Mouse (Mus musculus): ENCODE data around the gene Dnaic2. TPM values are rescaled to one million over a fixed set of nuclear protein-coding genes. Genes with fewer than 3 reads are reported as not detected.

The Dnaic2 gene
- 1.2 and 1.3 TPM in 2 replicates for polyA plus RNA-seq (2014; fragmentation: Nextera tagmentation; extraction: Ambion mirVana)

- Histone ChIP-seq H3K27ac (ENCODE audit: low read depth, low read length) (no peak within 1 kb of the TSS), H3K36me3 (ENCODE audit: control insufficient read depth, insufficient read depth, low read length) (no peaks in the 10 kb centered on the region), H3K9ac (ENCODE audit: low read length) (peak within 1 kb of the TSS; percentile 24; the same call in 1 of the 2 replicates), H3K27me3 (ENCODE audit: control insufficient read depth, insufficient read depth, low read length) (peaks cover 3% of the 10 kb centered on the region; the same call in 1 of the 2 replicates), H3K4me2 (peak within 1 kb of the TSS; percentile 51), H3K4me1 (ENCODE audit: control insufficient read depth, insufficient read depth, low read length) (peaks cover 10% of the 10 kb centered on the region), H3K4me3 (ENCODE audit: low read depth, low read length) (peak within 1 kb of the TSS; percentile 26), H3K9me3 (ENCODE audit: control insufficient read depth, low read length) (no peaks in the 10 kb centered on the region)
- WGBS: 13% methylated on average over 34 of the region's 34 CpGs
- DNase-seq (ENCODE audit: low spot score, missing footprints) (peak; percentile 95), ATAC-seq (ENCODE audit: low FRiP score) (peak; percentile 90)
Measured at GRCm38 (mm10) chr11:114726965-114727825, at the start of gene Dnaic2. Gene Dnaic2, plus strand, starts transcription at chr11:114727408.

- H3K4me2 ChIP-seq: no peak overlapping the region
- H3K4me3 ChIP-seq (ENCODE audit: low read depth, low read length): no peak overlapping the region
- H3K9ac ChIP-seq (ENCODE audit: low read length): no peak overlapping the region
- H3K36me3 ChIP-seq (ENCODE audit: control insufficient read depth, insufficient read depth, low read length): no peaks in the 10 kb centered on the region
- ATAC-seq (ENCODE audit: low FRiP score) (no peak), DNase-seq (ENCODE audit: low spot score, missing footprints) (no peak)
- H3K27ac ChIP-seq (ENCODE audit: low read depth, low read length): no peak overlapping the region
- no peaks in the 10 kb centered on the region for H3K9me3 ChIP-seq (ENCODE audit: control insufficient read depth, low read length)
- H3K27me3 ChIP-seq (ENCODE audit: control insufficient read depth, insufficient read depth, low read length): peaks cover 2% of the 10 kb centered on the region; the same call in 1 of the 2 replicates
- 78% methylated on average over 8 of the region's 8 CpGs for WGBS
- peaks cover 11% of the 10 kb centered on the region for H3K4me1 ChIP-seq (ENCODE audit: control insufficient read depth, insufficient read depth, low read length)
Measured at GRCm38 (mm10) chr11:114679582-114679981, 47.6 kb upstream of the Dnaic2 start.

GRCm38 (mm10) chr11:114680291-114680690 lies 46.9 kb upstream of the Dnaic2 start:
- no peak overlapping the region for H3K4me2 ChIP-seq
- ATAC-seq (ENCODE audit: low FRiP score): no peak
- peaks cover 2% of the 10 kb centered on the region; the same call in 1 of the 2 replicates for H3K27me3 ChIP-seq (ENCODE audit: control insufficient read depth, insufficient read depth, low read length)
- no peaks in the 10 kb centered on the region for H3K9me3 ChIP-seq (ENCODE audit: control insufficient read depth, low read length)
- WGBS: 66% methylated on average over 10 of the region's 10 CpGs
- no peaks in the 10 kb centered on the region for H3K36me3 ChIP-seq (ENCODE audit: control insufficient read depth, insufficient read depth, low read length)
- no peak overlapping the region for H3K9ac ChIP-seq (ENCODE audit: low read length)
- H3K4me3 ChIP-seq (ENCODE audit: low read depth, low read length): no peak overlapping the region
- peaks cover 15% of the 10 kb centered on the region for H3K4me1 ChIP-seq (ENCODE audit: control insufficient read depth, insufficient read depth, low read length)
- no peak for DNase-seq (ENCODE audit: low spot score, missing footprints)
- no peak overlapping the region for H3K27ac ChIP-seq (ENCODE audit: low read depth, low read length)

- WGBS: 53% methylated on average over 5 of the region's 5 CpGs
- Histone ChIP-seq H3K4me3 (ENCODE audit: low read depth, low read length) (no peak overlapping the region), H3K9ac (ENCODE audit: low read length) (no peak overlapping the region), H3K4me2 (no peak overlapping the region), H3K4me1 (ENCODE audit: control insufficient read depth, insufficient read depth, low read length) (peaks cover 10% of the 10 kb centered on the region), H3K27ac (ENCODE audit: low read depth, low read length) (no peak overlapping the region), H3K36me3 (ENCODE audit: control insufficient read depth, insufficient read depth, low read length) (no peaks in the 10 kb centered on the region), H3K9me3 (ENCODE audit: control insufficient read depth, low read length) (no peaks in the 10 kb centered on the region), H3K27me3 (ENCODE audit: control insufficient read depth, insufficient read depth, low read length) (peaks cover 2% of the 10 kb centered on the region; the same call in 1 of the 2 replicates)
- ATAC-seq (ENCODE audit: low FRiP score) (no peak), DNase-seq (ENCODE audit: low spot score, missing footprints) (no peak)
Measured at GRCm38 (mm10) chr11:114681054-114681453, 46.2 kb upstream of the Dnaic2 start.

- ATAC-seq (ENCODE audit: low FRiP score): no peak
- Histone ChIP-seq H3K36me3 (ENCODE audit: control insufficient read depth, insufficient read depth, low read length) (no peaks in the 10 kb centered on the region), H3K9me3 (ENCODE audit: control insufficient read depth, low read length) (no peaks in the 10 kb centered on the region), H3K4me3 (ENCODE audit: low read depth, low read length) (no peak overlapping the region), H3K27me3 (ENCODE audit: control insufficient read depth, insufficient read depth, low read length) (no peaks in the 10 kb centered on the region), H3K4me1 (ENCODE audit: control insufficient read depth, insufficient read depth, low read length) (peaks cover 3% of the 10 kb centered on the region; the same call in 1 of the 2 replicates), H3K27ac (ENCODE audit: low read depth, low read length) (no peak overlapping the region), H3K4me2 (no peak overlapping the region), H3K9ac (ENCODE audit: low read length) (no peak overlapping the region)
- 95% methylated on average over 13 of the region's 13 CpGs for WGBS
- no peak for DNase-seq (ENCODE audit: low spot score, missing footprints)
Measured at GRCm38 (mm10) chr11:114682321-114682900, 44.8 kb upstream of the Dnaic2 start.

- 90% methylated on average over 10 of the region's 10 CpGs for WGBS
- H3K27ac ChIP-seq (ENCODE audit: low read depth, low read length): no peak overlapping the region
- DNase-seq (ENCODE audit: low spot score, missing footprints): no peak
Measured at GRCm38 (mm10) chr11:114683029-114683721, 44.0 kb upstream of the Dnaic2 start.

GRCm38 (mm10) chr11:114683722-114684621 lies 43.2 kb upstream of the Dnaic2 start:
- Histone ChIP-seq H3K9me3 (ENCODE audit: control insufficient read depth, low read length) (no peaks in the 10 kb centered on the region), H3K27me3 (ENCODE audit: control insufficient read depth, insufficient read depth, low read length) (no peaks in the 10 kb centered on the region), H3K9ac (ENCODE audit: low read length) (no peak overlapping the region), H3K4me2 (no peak overlapping the region), H3K4me1 (ENCODE audit: control insufficient read depth, insufficient read depth, low read length) (peaks cover 3% of the 10 kb centered on the region; the same call in 1 of the 2 replicates), H3K36me3 (ENCODE audit: control insufficient read depth, insufficient read depth, low read length) (no peaks in the 10 kb centered on the region), H3K27ac (ENCODE audit: low read depth, low read length) (no peak overlapping the region), H3K4me3 (ENCODE audit: low read depth, low read length) (no peak overlapping the region)
- ATAC-seq (ENCODE audit: low FRiP score): no peak; the same call in 1 of the 2 replicates
- no peak for DNase-seq (ENCODE audit: low spot score, missing footprints)
- 72% methylated on average over 19 of the region's 20 CpGs for WGBS

More at GRCm38 (mm10) chr11:114683029-114683721, 44.0 kb upstream of the Dnaic2 start:
- Histone ChIP-seq H3K27me3 (ENCODE audit: control insufficient read depth, insufficient read depth, low read length) (no peaks in the 10 kb centered on the region), H3K9me3 (ENCODE audit: control insufficient read depth, low read length) (no peaks in the 10 kb centered on the region), H3K4me3 (ENCODE audit: low read depth, low read length) (no peak overlapping the region), H3K4me2 (no peak overlapping the region), H3K4me1 (ENCODE audit: control insufficient read depth, insufficient read depth, low read length) (peaks cover 3% of the 10 kb centered on the region; the same call in 1 of the 2 replicates), H3K36me3 (ENCODE audit: control insufficient read depth, insufficient read depth, low read length) (no peaks in the 10 kb centered on the region), H3K9ac (ENCODE audit: low read length) (no peak overlapping the region)
- no peak for ATAC-seq (ENCODE audit: low FRiP score)

- H3K36me3 ChIP-seq (ENCODE audit: control insufficient read depth, insufficient read depth, low read length): no peaks in the 10 kb centered on the region
- 76% methylated on average over 14 of the region's 14 CpGs for WGBS
- no peak; the same call in 1 of the 2 replicates for ATAC-seq (ENCODE audit: low FRiP score)
- no peak overlapping the region for H3K9ac ChIP-seq (ENCODE audit: low read length)
- H3K4me3 ChIP-seq (ENCODE audit: low read depth, low read length): no peak overlapping the region
- no peaks in the 10 kb centered on the region for H3K9me3 ChIP-seq (ENCODE audit: control insufficient read depth, low read length)
- no peak overlapping the region for H3K4me2 ChIP-seq
- DNase-seq (ENCODE audit: low spot score, missing footprints): no peak
- H3K27me3 ChIP-seq (ENCODE audit: control insufficient read depth, insufficient read depth, low read length): no peaks in the 10 kb centered on the region
- H3K4me1 ChIP-seq (ENCODE audit: control insufficient read depth, insufficient read depth, low read length): peaks cover 3% of the 10 kb centered on the region; the same call in 1 of the 2 replicates
- H3K27ac ChIP-seq (ENCODE audit: low read depth, low read length): no peak overlapping the region
Measured at GRCm38 (mm10) chr11:114684627-114685373, 42.4 kb upstream of the Dnaic2 start.
